ENCODE assay signal across 1 mouse cellular context in the genomic region with DNA sequence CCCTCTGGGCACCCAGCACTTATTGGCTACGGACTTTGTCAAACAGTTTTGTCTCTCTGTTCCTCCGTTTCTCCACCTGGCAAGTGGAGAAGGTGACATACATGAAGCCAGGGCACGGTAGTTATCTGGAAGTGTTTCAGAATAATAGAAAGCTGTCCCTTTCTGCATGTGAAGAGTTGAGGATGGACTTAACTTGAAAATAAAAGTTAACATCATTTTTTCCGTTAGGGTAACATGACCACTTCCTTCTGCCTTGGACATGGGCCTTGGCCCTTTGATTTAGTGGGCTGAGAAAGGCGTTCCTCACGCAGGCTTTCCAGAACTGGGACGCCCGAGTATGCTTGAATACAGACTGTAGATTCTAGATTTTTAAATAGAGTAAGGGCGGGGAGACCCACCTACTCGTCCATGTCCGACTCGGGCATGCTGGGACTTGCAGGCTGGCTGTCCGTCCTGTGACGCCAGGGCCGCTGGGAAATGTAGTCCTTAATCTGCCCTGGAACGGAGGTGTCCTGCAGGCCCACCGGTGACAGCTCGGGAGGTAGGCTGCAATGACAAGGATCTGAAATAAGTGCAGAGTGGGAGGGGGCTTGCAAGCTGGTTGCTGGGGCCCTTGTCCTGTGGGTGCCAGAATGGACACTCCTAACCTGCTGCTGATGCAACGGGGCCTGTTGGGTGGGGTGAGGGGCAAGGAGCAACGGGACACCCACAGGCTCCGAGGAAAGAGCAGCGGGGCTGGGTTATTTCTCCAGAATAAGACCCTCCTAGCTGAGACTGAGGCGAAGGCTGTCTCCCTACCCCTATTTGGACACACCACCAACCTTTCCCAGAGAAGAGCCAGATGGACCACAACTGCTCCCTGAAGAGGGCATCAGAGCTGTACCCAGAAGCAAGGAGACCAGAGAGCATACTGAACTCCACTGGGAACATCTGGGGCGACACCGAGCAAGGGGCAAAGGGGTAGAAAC.
TF ChIP-seq lines count a peak whose summit lies in the region.

TSS of gene Inpp5b (plus strand) at position 475 of the 968 bp plus-strand sequence.

TF ChIP-seq in CH12.LX, 34 proteins besides CTCF, POLR2A, EP300 and RAD21 (continued from another document):
- TF ChIP-seq MAFK (IDR thresholded peaks at IDR 0.05; ENCODE audit: insufficient replicate concordance, low read length): no peak
- no peak for TF ChIP-seq BHLHE40 (IDR thresholded peaks at IDR 0.05; ENCODE audit: low read depth, low read length)
- peak; percentile 71; the same call in 1 of the 2 replicates for TF ChIP-seq MEF2A (IDR thresholded peaks at IDR 0.05; ENCODE audit: borderline replicate concordance, low read depth, low read length)
- no peak for TF ChIP-seq PAX5 (IDR thresholded peaks at IDR 0.05; ENCODE audit: low read length)
- TF ChIP-seq ETS1 (conservative IDR thresholded peaks at IDR 0.05; ENCODE audit: low read depth, low read length): no peak; the same call in 1 of the 2 replicates
- no peak; the same call in 1 of the 2 replicates for TF ChIP-seq MAZ (IDR thresholded peaks at IDR 0.05; ENCODE audit: low read depth, low read length)
- peak; percentile 96 for TF ChIP-seq CHD1 (IDR thresholded peaks at IDR 0.05; ENCODE audit: low read depth, low read length)
- peak; percentile 78 for TF ChIP-seq JUND (conservative IDR thresholded peaks at IDR 0.05; ENCODE audit: low read depth, low read length)
- TF ChIP-seq TBP (conservative IDR thresholded peaks at IDR 0.05; ENCODE audit: low read depth, low read length): peak; percentile 61
- TF ChIP-seq CHD2 (IDR thresholded peaks at IDR 0.05; ENCODE audit: low read length): peak; percentile 74
- peak; percentile 44; the same call in 1 of the 2 replicates for TF ChIP-seq ELF1 (IDR thresholded peaks at IDR 0.05; ENCODE audit: low read depth, low read length)
- TF ChIP-seq TCF12 (IDR thresholded peaks at IDR 0.05; ENCODE audit: low read depth, low read length): peak; percentile 41; the same call in 1 of the 2 replicates
- TF ChIP-seq RCOR1 (conservative IDR thresholded peaks at IDR 0.05; ENCODE audit: low read depth, low read length): no peak
- TF ChIP-seq GABPA (IDR thresholded peaks at IDR 0.05; ENCODE audit: insufficient replicate concordance, low read depth, low read length): no peak; the same call in 1 of the 2 replicates
- TF ChIP-seq NRF1 (IDR thresholded peaks at IDR 0.05; ENCODE audit: low read depth, low read length): no peak
- TF ChIP-seq KAT2A (IDR thresholded peaks at IDR 0.05; ENCODE audit: insufficient replicate concordance, low read length): peak; percentile 88; the same call in 1 of the 2 replicates
- no peak for TF ChIP-seq POLR2AphosphoS2 (IDR thresholded peaks at IDR 0.05; ENCODE audit: low read depth, low read length)
- no peak for TF ChIP-seq MAX (IDR thresholded peaks at IDR 0.05; ENCODE audit: low read length)
- TF ChIP-seq HCFC1 (IDR thresholded peaks at IDR 0.05; ENCODE audit: low read depth, low read length): peak; percentile 97
- no peak for TF ChIP-seq SMC3 (IDR thresholded peaks at IDR 0.05; ENCODE audit: low read depth, low read length)
- no peak for TF ChIP-seq ZC3H11A (IDR thresholded peaks at IDR 0.05; ENCODE audit: low read depth, low read length)
- peak; percentile 70 for TF ChIP-seq SIN3A (IDR thresholded peaks at IDR 0.05; ENCODE audit: low read length)
